Mouse (Mus musculus): ENCODE measurements around the gene C1qc. TPM values are rescaled to one million over a fixed set of nuclear protein-coding genes. Genes with fewer than 3 reads are reported as not detected.

C1qc gene
- polyA plus RNA-seq, 1 experiment, result 86.9 TPM

DNA sequence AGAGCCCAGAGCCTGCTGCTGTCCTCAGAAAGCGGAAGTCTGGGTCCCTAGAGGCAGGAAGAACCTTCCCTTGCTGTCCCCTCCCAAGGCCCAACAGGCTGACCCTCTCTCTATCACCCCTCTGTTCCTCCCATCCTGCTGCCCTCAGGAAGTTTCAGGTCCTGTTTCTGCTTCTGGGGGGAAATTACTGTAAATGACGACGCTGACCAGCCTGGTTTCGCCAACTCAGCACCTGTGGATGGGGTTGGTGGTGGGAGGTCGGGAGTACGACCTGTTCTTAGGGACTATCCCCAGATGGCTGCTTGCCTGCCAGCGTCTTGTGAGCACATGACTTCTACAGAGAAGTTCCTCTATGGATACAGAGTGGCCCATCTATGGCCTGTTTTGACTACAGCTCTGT, 6.8 kb downstream of the C1qc start, which contains the start of gene C1qb:
Gene C1qb, minus strand, starts transcription at position 87 of the 400 bp plus-strand sequence.
- Histone ChIP-seq H3K27ac (ENCODE audit: insufficient read depth, low read length) (peak within 1 kb of the TSS; percentile 51), H3K4me1 (ENCODE audit: control insufficient read depth, insufficient read depth, low read length) (no peaks in the 10 kb centered on the region), H3K4me3 (ENCODE audit: insufficient read depth, low read length) (peak within 1 kb of the TSS; percentile 31; the same call in 1 of the 2 replicates)
- TF ChIP-seq POLR2A (IDR thresholded peaks at IDR 0.05; ENCODE audit: extremely low read depth, insufficient read depth, low read length) (0 out of 2 replicates have a peak, but pooled peaks have one; percentile 26), CTCF (IDR thresholded peaks at IDR 0.05; ENCODE audit: extremely low read depth, insufficient read depth, low read length) (no peak)

DNA sequence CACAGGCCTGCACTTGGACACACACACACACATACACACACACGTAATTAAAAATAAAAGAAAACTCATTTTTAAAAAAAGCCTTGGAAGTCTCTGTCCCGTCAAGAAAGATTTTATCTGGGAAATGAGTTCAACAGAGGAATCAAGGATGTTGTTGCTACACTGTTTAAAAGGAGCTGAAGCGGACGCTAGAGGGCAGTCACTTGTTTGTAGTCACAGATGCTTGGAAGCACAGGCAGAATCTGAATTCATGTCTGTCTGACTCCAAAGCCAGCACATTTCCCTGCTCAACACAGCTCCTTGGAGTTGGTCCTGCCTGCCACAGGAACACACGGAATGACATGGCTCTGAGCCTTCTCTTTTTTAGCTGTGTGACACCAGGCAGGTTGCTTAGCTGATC, 14.3 kb downstream of the C1qc start:
- Histone ChIP-seq H3K4me1 (ENCODE audit: control insufficient read depth, insufficient read depth, low read length) (no peaks in the 10 kb centered on the region), H3K27ac (ENCODE audit: insufficient read depth, low read length) (no peak overlapping the region), H3K4me3 (ENCODE audit: insufficient read depth, low read length) (no peak overlapping the region)
- TF ChIP-seq CTCF (IDR thresholded peaks at IDR 0.05; ENCODE audit: extremely low read depth, insufficient read depth, low read length), result peak; percentile 46
- no peak for TF ChIP-seq POLR2A (IDR thresholded peaks at IDR 0.05; ENCODE audit: extremely low read depth, insufficient read depth, low read length)

DNA sequence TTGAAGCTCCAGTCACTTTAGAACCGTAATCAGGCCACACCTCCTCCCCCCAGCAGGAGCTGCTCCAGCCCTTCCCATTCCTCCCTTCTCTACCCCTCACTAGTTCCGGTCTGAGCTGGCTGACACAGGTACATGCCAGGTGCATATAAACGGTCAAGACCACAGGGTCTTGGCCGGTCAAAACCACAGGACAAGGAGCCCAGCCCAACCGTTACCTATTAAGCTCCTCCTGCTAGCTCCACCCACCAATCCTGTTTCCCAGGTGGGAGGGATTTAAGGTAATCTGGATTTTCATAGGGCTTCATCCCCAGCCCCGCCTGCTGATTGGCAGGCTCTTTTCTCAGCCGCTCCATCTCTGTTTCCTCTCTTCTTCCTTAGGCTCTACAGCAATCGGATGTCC, 14.7 kb downstream of the C1qc start:
- TF ChIP-seq CTCF (IDR thresholded peaks at IDR 0.05; ENCODE audit: extremely low read depth, insufficient read depth, low read length) (no peak), POLR2A (IDR thresholded peaks at IDR 0.05; ENCODE audit: extremely low read depth, insufficient read depth, low read length) (no peak)
- no peaks in the 10 kb centered on the region for H3K4me1 ChIP-seq (ENCODE audit: control insufficient read depth, insufficient read depth, low read length)
- no peak overlapping the region for H3K4me3 ChIP-seq (ENCODE audit: insufficient read depth, low read length)
- no peak overlapping the region for H3K27ac ChIP-seq (ENCODE audit: insufficient read depth, low read length)

DNA sequence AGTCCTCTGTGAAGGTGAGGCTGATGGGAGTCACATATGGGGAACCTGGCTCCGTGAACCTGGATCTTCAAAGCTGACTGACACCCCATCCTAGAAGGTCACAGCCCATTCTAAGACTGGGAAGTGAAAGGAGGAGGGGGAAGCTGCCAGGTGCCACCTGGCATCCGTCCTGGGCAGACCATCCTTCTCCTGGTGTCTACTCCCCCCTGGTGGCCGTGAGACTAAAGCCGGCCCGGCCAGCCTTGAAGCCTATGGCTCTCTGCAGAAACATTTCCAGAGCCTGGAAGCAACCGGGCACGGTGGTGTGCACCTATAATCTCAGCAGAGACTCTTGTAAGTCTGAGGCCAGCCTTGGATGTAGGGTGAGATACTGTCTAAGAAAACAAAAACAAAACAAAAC, 15.9 kb downstream of the C1qc start:
- H3K4me3 ChIP-seq (ENCODE audit: insufficient read depth, low read length), result no peak overlapping the region
- no peaks in the 10 kb centered on the region for H3K4me1 ChIP-seq (ENCODE audit: control insufficient read depth, insufficient read depth, low read length)
- TF ChIP-seq POLR2A (IDR thresholded peaks at IDR 0.05; ENCODE audit: extremely low read depth, insufficient read depth, low read length) (no peak), CTCF (IDR thresholded peaks at IDR 0.05; ENCODE audit: extremely low read depth, insufficient read depth, low read length) (peak; percentile 56)

DNA sequence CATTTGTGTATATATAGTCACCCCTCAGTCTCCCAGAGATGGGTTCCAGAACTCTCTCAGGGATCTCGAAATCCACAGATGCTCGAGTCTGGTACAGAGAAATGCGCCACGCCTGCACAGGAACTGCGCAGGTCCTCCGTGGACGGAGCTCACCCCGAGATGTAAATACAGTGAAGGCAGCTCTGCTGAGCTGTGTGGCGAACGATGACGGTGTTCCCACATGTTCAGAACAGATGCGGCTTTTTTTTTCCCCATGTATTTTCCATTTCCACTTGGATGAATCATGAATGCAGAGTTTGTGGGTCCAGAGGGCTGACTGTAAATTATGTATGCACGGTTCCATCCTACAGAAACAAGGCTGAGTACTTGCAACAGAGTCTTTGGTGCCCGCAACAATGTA, 17.9 kb downstream of the C1qc start:
- Histone ChIP-seq H3K4me1 (ENCODE audit: control insufficient read depth, insufficient read depth, low read length) (no peaks in the 10 kb centered on the region), H3K4me3 (ENCODE audit: insufficient read depth, low read length) (no peak overlapping the region), H3K27ac (ENCODE audit: insufficient read depth, low read length) (no peak overlapping the region)
- no peak for TF ChIP-seq CTCF (IDR thresholded peaks at IDR 0.05; ENCODE audit: extremely low read depth, insufficient read depth, low read length)
- no peak for TF ChIP-seq POLR2A (IDR thresholded peaks at IDR 0.05; ENCODE audit: extremely low read depth, insufficient read depth, low read length)

More for the DNA sequence above, 15.9 kb downstream of the C1qc start:
- no peak overlapping the region for H3K27ac ChIP-seq (ENCODE audit: insufficient read depth, low read length)

DNA sequence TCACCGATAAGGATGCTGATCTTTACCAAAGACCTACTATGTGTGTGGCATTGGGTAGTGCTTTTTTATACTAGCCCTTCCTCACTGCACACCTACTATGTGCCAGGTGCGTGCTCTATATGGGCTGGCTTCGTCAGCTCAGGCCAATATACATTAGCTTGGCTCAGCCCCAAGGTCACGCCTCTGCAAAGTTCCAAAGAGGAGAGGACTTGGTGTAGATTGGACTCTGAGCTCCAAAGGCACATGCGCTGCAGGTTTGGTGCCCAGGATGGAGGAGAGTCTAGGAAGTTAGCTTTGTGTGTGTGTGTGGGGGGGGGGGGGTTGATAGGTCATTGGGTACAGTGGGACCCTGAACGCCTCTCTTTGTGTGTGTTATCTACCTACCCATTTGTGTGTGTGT, 24.5 kb downstream of the C1qc start:
- no peak overlapping the region for H3K27ac ChIP-seq (ENCODE audit: insufficient read depth, low read length)
- peaks cover 2% of the 10 kb centered on the region for H3K4me1 ChIP-seq (ENCODE audit: control insufficient read depth, insufficient read depth, low read length)
- H3K4me3 ChIP-seq (ENCODE audit: insufficient read depth, low read length), result no peak overlapping the region
- TF ChIP-seq POLR2A (IDR thresholded peaks at IDR 0.05; ENCODE audit: extremely low read depth, insufficient read depth, low read length) (no peak), CTCF (IDR thresholded peaks at IDR 0.05; ENCODE audit: extremely low read depth, insufficient read depth, low read length) (no peak)

DNA sequence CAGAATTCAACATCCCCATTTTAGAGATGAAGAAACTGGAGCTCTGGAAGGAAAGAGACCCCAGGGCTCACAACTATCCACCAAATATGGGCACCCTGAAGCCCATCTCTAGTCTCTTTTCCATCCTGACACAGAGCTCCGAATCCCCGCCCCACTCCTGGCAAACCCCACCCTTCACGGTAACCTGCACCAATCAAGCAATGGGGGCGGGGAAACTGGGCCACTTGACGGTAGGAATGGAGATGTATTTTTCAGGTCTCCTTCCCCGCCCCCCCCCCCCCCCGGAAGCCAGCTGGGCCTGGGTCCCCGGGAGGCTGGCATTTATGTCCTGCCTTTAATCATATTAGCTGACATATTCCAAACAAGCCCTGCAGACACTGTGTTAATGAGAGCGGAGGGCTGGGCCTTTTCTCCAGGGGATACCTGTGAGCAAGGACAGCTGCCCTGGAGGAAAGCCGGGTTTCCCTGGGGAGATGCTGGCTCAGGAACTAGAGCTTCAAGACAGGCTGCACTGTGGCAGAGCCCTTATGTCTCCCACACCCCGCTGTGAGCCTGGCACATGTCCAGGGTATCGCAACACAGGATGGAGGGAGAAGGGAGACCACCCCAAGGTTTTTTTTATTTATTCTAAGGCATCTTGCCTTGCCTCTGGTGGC, 25.0 kb downstream of the C1qc start:
- Histone ChIP-seq H3K4me3 (ENCODE audit: insufficient read depth, low read length) (no peak overlapping the region), H3K27ac (ENCODE audit: insufficient read depth, low read length) (no peak overlapping the region), H3K4me1 (ENCODE audit: control insufficient read depth, insufficient read depth, low read length) (peaks cover 2% of the 10 kb centered on the region)
- TF ChIP-seq POLR2A (IDR thresholded peaks at IDR 0.05; ENCODE audit: extremely low read depth, insufficient read depth, low read length) (no peak), CTCF (IDR thresholded peaks at IDR 0.05; ENCODE audit: extremely low read depth, insufficient read depth, low read length) (no peak)

DNA sequence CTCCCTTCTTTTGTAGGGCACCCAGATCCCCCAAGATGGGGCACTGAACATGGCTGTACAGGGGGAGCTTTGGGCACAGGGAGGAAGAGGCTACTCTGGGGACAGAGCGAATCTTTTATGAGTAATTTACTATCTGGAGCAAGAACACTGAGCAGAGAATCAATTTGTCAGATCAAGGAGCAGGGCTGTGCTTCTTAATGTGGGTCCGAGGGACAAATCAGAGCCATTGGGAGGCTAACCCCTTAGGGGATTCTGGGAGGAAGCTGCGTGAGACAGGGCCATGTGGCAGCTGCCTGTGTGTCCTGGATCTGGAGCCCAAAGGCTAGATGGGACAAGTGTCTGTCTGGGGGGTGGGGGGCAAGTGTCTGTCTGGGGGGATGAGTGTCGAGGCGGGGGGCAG, 27.3 kb downstream of the C1qc start:
- H3K4me1 ChIP-seq (ENCODE audit: control insufficient read depth, insufficient read depth, low read length), result peaks cover 2% of the 10 kb centered on the region
- H3K27ac ChIP-seq (ENCODE audit: insufficient read depth, low read length), result no peak overlapping the region
- no peak overlapping the region for H3K4me3 ChIP-seq (ENCODE audit: insufficient read depth, low read length)
- no peak for TF ChIP-seq POLR2A (IDR thresholded peaks at IDR 0.05; ENCODE audit: extremely low read depth, insufficient read depth, low read length)
- no peak for TF ChIP-seq CTCF (IDR thresholded peaks at IDR 0.05; ENCODE audit: extremely low read depth, insufficient read depth, low read length)

DNA sequence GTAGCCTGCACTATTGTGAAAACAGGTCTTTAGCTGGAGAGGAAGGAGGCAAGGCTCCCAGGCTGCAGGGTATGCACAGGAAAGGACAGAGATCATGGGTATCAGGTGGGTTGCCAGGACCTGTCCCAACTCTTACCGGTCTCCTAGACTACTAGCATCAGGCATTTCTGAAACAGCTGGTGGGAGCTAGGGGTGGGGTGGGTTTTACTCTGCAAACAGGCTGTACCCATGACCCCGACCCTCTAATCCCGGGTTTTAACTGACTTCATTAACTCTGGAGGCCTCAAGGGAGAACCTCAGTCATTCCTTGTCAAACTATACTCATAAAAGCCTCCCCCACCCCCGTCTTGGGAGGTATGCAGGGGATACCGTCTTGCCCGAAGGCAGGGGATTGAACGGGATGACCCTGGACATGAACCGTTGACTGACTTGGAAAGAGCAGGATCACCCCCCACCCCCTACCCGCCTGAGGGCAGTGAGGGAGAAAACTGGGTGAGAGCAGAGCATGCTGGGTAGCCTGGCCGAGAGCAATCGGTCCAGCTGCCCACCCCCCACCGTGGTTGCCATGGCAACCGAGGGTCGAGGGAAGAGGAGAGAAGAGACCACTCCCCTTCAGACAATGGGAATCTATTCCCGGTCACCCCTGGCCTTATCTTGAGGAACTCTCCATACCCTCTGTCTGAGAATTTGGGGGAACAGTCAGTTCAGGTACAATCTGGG, 28.0 kb downstream of the C1qc start:
- TF ChIP-seq POLR2A (IDR thresholded peaks at IDR 0.05; ENCODE audit: extremely low read depth, insufficient read depth, low read length) (no peak), CTCF (IDR thresholded peaks at IDR 0.05; ENCODE audit: extremely low read depth, insufficient read depth, low read length) (no peak)
- Histone ChIP-seq H3K27ac (ENCODE audit: insufficient read depth, low read length) (no peak overlapping the region), H3K4me1 (ENCODE audit: control insufficient read depth, insufficient read depth, low read length) (peaks cover 2% of the 10 kb centered on the region), H3K4me3 (ENCODE audit: insufficient read depth, low read length) (no peak overlapping the region)

DNA sequence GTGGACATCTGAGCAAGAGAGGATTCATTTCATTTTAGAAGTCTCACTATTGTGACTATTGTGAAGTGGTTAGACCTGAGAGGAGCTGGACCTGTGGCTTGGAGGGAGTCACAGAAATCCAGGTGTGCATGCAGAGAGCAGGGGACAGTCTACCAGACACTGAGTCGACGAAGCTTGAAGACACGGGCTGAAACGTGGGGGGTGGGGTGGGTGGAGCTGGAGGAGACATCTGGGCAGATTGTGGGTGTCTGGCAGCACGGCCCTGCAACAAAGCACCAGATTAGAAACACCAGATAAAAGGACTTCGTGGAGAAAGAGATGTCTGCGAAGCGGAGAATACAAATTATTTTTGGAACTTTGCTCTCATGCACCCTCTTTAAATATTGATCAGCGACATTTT, 29.3 kb downstream of the C1qc start:
- Histone ChIP-seq H3K4me3 (ENCODE audit: insufficient read depth, low read length) (no peak overlapping the region), H3K4me1 (ENCODE audit: control insufficient read depth, insufficient read depth, low read length) (peaks cover 2% of the 10 kb centered on the region), H3K27ac (ENCODE audit: insufficient read depth, low read length) (no peak overlapping the region)
- TF ChIP-seq POLR2A (IDR thresholded peaks at IDR 0.05; ENCODE audit: extremely low read depth, insufficient read depth, low read length) (no peak), CTCF (IDR thresholded peaks at IDR 0.05; ENCODE audit: extremely low read depth, insufficient read depth, low read length) (no peak)
